Mouse (Mus musculus): ENCODE measurements around the gene Card19.

Gene Card19

GRCm38 (mm10) chr13:49225633-49226032 lies 9.8 kb upstream of the Card19 start:
- no peak for DNase-seq (ENCODE audit: low spot score in 2 of 2)

GRCm38 (mm10) chr13:49225159-49225558 lies 9.3 kb upstream of the Card19 start:
- no peak for DNase-seq (ENCODE audit: low spot score in 2 of 2)

- DNase-seq (ENCODE audit: low spot score in 2 of 2): no peak
Observed at GRCm38 (mm10) chr13:49224729-49225128, 8.9 kb upstream of the Card19 start.

GRCm38 (mm10) chr13:49224314-49224713 lies 8.5 kb upstream of the Card19 start:
- DNase-seq (ENCODE audit: low spot score in 2 of 2): no peak

GRCm38 (mm10) chr13:49220912-49221311 lies 5.1 kb upstream of the Card19 start:
- DNase-seq (ENCODE audit: low spot score in 2 of 2): no peak

- peak in 1 of 2 experiments; percentile 83 for DNase-seq (ENCODE audit: low spot score in 2 of 2)
Observed at GRCm38 (mm10) chr13:49219367-49219766, 3.5 kb upstream of the Card19 start.

GRCm38 (mm10) chr13:49218651-49219050 lies 2.8 kb upstream of the Card19 start:
- no peak for DNase-seq (ENCODE audit: low spot score in 2 of 2)

- DNase-seq (ENCODE audit: low spot score in 2 of 2): no peak
Observed at GRCm38 (mm10) chr13:49216808-49217561, 1.1 kb upstream of the Card19 start.

GRCm38 (mm10) chr13:49216220-49216552 lies 349 bp upstream of the Card19 start:
- DNase-seq (ENCODE audit: low spot score in 2 of 2): no peak

GRCm38 (mm10) chr13:49215128-49215503 lies 721 bp downstream of the Card19 start:
- no peak for DNase-seq (ENCODE audit: low spot score in 2 of 2)

GRCm38 (mm10) chr13:49214454-49214853 lies 1.4 kb downstream of the Card19 start:
- no peak for DNase-seq (ENCODE audit: low spot score in 2 of 2)

GRCm38 (mm10) chr13:49213531-49213932 lies 2.3 kb downstream of the Card19 start:
- DNase-seq (ENCODE audit: low spot score in 2 of 2): no peak

GRCm38 (mm10) chr13:49212711-49213500 lies 2.9 kb downstream of the Card19 start:
- no peak for DNase-seq (ENCODE audit: low spot score in 2 of 2)

- DNase-seq (ENCODE audit: low spot score in 2 of 2): no peak
Observed at GRCm38 (mm10) chr13:49209306-49209705, 6.5 kb downstream of the Card19 start.

GRCm38 (mm10) chr13:49206341-49206740 lies 9.5 kb downstream of the Card19 start:
- no peak for DNase-seq (ENCODE audit: low spot score in 2 of 2)

- peak; percentile 80 to 88 for DNase-seq (ENCODE audit: low spot score in 2 of 2)
Observed at GRCm38 (mm10) chr13:49205381-49205998, 10.3 kb downstream of the Card19 start.

GRCm38 (mm10) chr13:49202556-49202955 lies 13.3 kb downstream of the Card19 start:
- DNase-seq (ENCODE audit: low spot score in 2 of 2): no peak

GRCm38 (mm10) chr13:49200688-49201087 lies 15.1 kb downstream of the Card19 start:
- no peak for DNase-seq (ENCODE audit: low spot score in 2 of 2)

GRCm38 (mm10) chr13:49199891-49200290 lies 15.9 kb downstream of the Card19 start:
- no peak for DNase-seq (ENCODE audit: low spot score in 2 of 2)

- no peak for DNase-seq (ENCODE audit: low spot score in 2 of 2)
Observed at GRCm38 (mm10) chr13:49198734-49199133, 17.1 kb downstream of the Card19 start.

- no peak for DNase-seq (ENCODE audit: low spot score in 2 of 2)
Observed at GRCm38 (mm10) chr13:49196766-49197165, 19.1 kb downstream of the Card19 start.

GRCm38 (mm10) chr13:49196211-49196610 lies 19.6 kb downstream of the Card19 start:
- no peak for DNase-seq (ENCODE audit: low spot score in 2 of 2)

GRCm38 (mm10) chr13:49195651-49196050 lies 20.2 kb downstream of the Card19 start:
- DNase-seq (ENCODE audit: low spot score in 2 of 2): no peak

Data from urinary bladder, postnatal 4 days (tissue).